Mouse (Mus musculus): ENCODE measurements around the gene Uevld. TPM values are rescaled to one million over a fixed set of nuclear protein-coding genes. Genes with fewer than 3 reads are reported as not detected.

The Uevld gene
- polyA plus RNA-seq, 1 experiment from 2014 or later, result 14.9 TPM

- whole genome bisulfite sequencing, result 75% methylated on average over 7 of the region's 7 CpGs
- no peaks in the 10 kb centered on the region for H3K4me1 ChIP-seq (ENCODE audit: insufficient read depth)
Observed at GRCm38 (mm10) chr7:46964070-46964469, 5.7 kb upstream of the Uevld start.

GRCm38 (mm10) chr7:46962806-46963618 is 4.7 kb upstream of the Uevld start:
- Histone ChIP-seq H3K36me3 (ENCODE audit: insufficient read depth) (no peaks in the 10 kb centered on the region), H3K27me3 (ENCODE audit: insufficient read depth, low read length) (0 out of 2 replicates have a peak, but pooled peaks cover 3% of the 10 kb centered on the region), H3K4me3 (ENCODE audit: low read depth, low read length) (no peak overlapping the region), H3K9ac (peak overlapping the region; percentile 0; the same call in 1 of the 2 replicates), H3K4me1 (ENCODE audit: insufficient read depth) (no peaks in the 10 kb centered on the region), H3K27ac (ENCODE audit: low read depth) (peak overlapping the region; percentile 12), H3K9me3 (ENCODE audit: low read depth, low read length) (no peaks in the 10 kb centered on the region), H3K4me2 (peak overlapping the region; percentile 29)
- peak; percentile 85 for TF ChIP-seq CTCF (IDR thresholded peaks at IDR 0.05; ENCODE audit: low read depth)
- 0% methylated on average over 9 of the region's 9 CpGs for WGBS
- peak; percentile 96 for DNase-seq
- peak; percentile 86 for ATAC-seq (ENCODE audit: insufficient read depth)

More at GRCm38 (mm10) chr7:46964070-46964469, 5.7 kb upstream of the Uevld start:
- Histone ChIP-seq H3K27ac (ENCODE audit: low read depth) (no peak overlapping the region), H3K9me3 (ENCODE audit: low read depth, low read length) (no peaks in the 10 kb centered on the region), H3K9ac (no peak overlapping the region), H3K4me2 (no peak overlapping the region), H3K4me3 (ENCODE audit: low read depth, low read length) (no peak overlapping the region), H3K27me3 (ENCODE audit: insufficient read depth, low read length) (0 out of 2 replicates have a peak, but pooled peaks cover 3% of the 10 kb centered on the region), H3K36me3 (ENCODE audit: insufficient read depth) (no peaks in the 10 kb centered on the region)
- no peak for TF ChIP-seq CTCF (IDR thresholded peaks at IDR 0.05; ENCODE audit: low read depth)
- ATAC-seq (ENCODE audit: insufficient read depth) (no peak), DNase-seq (no peak)

GRCm38 (mm10) chr7:46962132-46962531 is 3.8 kb upstream of the Uevld start:
- no peak overlapping the region; the same call in 1 of the 2 replicates for H3K27ac ChIP-seq (ENCODE audit: low read depth)
- 0 out of 2 replicates have a peak, but pooled peaks cover 3% of the 10 kb centered on the region for H3K27me3 ChIP-seq (ENCODE audit: insufficient read depth, low read length)
- H3K36me3 ChIP-seq (ENCODE audit: insufficient read depth), result no peaks in the 10 kb centered on the region
- H3K4me3 ChIP-seq (ENCODE audit: low read depth, low read length), result no peak overlapping the region
- DNase-seq, result peak; percentile 23
- no peak overlapping the region for H3K4me2 ChIP-seq
- H3K9ac ChIP-seq, result no peak overlapping the region
- H3K4me1 ChIP-seq (ENCODE audit: insufficient read depth), result peaks cover 4% of the 10 kb centered on the region; the same call in 1 of the 2 replicates
- TF ChIP-seq CTCF (IDR thresholded peaks at IDR 0.05; ENCODE audit: low read depth), result no peak
- no peaks in the 10 kb centered on the region for H3K9me3 ChIP-seq (ENCODE audit: low read depth, low read length)
- no peak for ATAC-seq (ENCODE audit: insufficient read depth)

- H3K27ac ChIP-seq (ENCODE audit: low read depth), result no peak overlapping the region
Observed at GRCm38 (mm10) chr7:46960991-46961390, 2.7 kb upstream of the Uevld start.

GRCm38 (mm10) chr7:46958853-46959252 is 526 bp upstream of the Uevld start:
- Histone ChIP-seq H3K27ac (ENCODE audit: low read depth) (no peak overlapping the region), H3K9ac (peak overlapping the region; percentile 89), H3K9me3 (ENCODE audit: low read depth, low read length) (no peaks in the 10 kb centered on the region), H3K4me3 (ENCODE audit: low read depth, low read length) (peak overlapping the region; percentile 86), H3K36me3 (ENCODE audit: insufficient read depth) (peaks cover 14% of the 10 kb centered on the region), H3K4me1 (ENCODE audit: insufficient read depth) (peaks cover 4% of the 10 kb centered on the region; the same call in 1 of the 2 replicates), H3K27me3 (ENCODE audit: insufficient read depth, low read length) (0 out of 2 replicates have a peak, but pooled peaks cover 3% of the 10 kb centered on the region), H3K4me2 (peak overlapping the region; percentile 85)
- ATAC-seq (ENCODE audit: insufficient read depth), result peak; percentile 32; the same call in 1 of the 2 replicates
- TF ChIP-seq CTCF (IDR thresholded peaks at IDR 0.05; ENCODE audit: low read depth), result no peak
- WGBS, result 11% methylated on average over 9 of the region's 9 CpGs
- DNase-seq, result peak; percentile 23

More at GRCm38 (mm10) chr7:46960991-46961390, 2.7 kb upstream of the Uevld start:
- Histone ChIP-seq H3K4me2 (no peak overlapping the region), H3K9me3 (ENCODE audit: low read depth, low read length) (no peaks in the 10 kb centered on the region), H3K9ac (no peak overlapping the region), H3K36me3 (ENCODE audit: insufficient read depth) (no peaks in the 10 kb centered on the region), H3K4me3 (ENCODE audit: low read depth, low read length) (no peak overlapping the region), H3K4me1 (ENCODE audit: insufficient read depth) (peaks cover 4% of the 10 kb centered on the region; the same call in 1 of the 2 replicates), H3K27me3 (ENCODE audit: insufficient read depth, low read length) (0 out of 2 replicates have a peak, but pooled peaks cover 3% of the 10 kb centered on the region)
- DNase-seq, result no peak
- 50% methylated on average over 3 of the region's 3 CpGs for WGBS
- ATAC-seq (ENCODE audit: insufficient read depth), result no peak
- TF ChIP-seq CTCF (IDR thresholded peaks at IDR 0.05; ENCODE audit: low read depth), result no peak

GRCm38 (mm10) chr7:46935847-46936246 is 22.5 kb downstream of the Uevld start:
- H3K9ac ChIP-seq, result no peak overlapping the region
- WGBS, result 46% methylated on average over 4 of the region's 4 CpGs
- peak; percentile 63 for TF ChIP-seq CTCF (IDR thresholded peaks at IDR 0.05; ENCODE audit: low read depth)
- no peaks in the 10 kb centered on the region for H3K9me3 ChIP-seq (ENCODE audit: low read depth, low read length)
- H3K4me2 ChIP-seq, result no peak overlapping the region
- H3K27ac ChIP-seq (ENCODE audit: low read depth), result no peak overlapping the region
- H3K36me3 ChIP-seq (ENCODE audit: insufficient read depth), result peaks cover 53% of the 10 kb centered on the region
- DNase-seq, result peak; percentile 75
- H3K27me3 ChIP-seq (ENCODE audit: insufficient read depth, low read length), result no peaks in the 10 kb centered on the region
- ATAC-seq (ENCODE audit: insufficient read depth), result no peak
- H3K4me1 ChIP-seq (ENCODE audit: insufficient read depth), result no peaks in the 10 kb centered on the region
- no peak overlapping the region for H3K4me3 ChIP-seq (ENCODE audit: low read depth, low read length)

- H3K36me3 ChIP-seq (ENCODE audit: insufficient read depth), result peaks cover 52% of the 10 kb centered on the region
- no peak for TF ChIP-seq CTCF (IDR thresholded peaks at IDR 0.05; ENCODE audit: low read depth)
- H3K9ac ChIP-seq, result no peak overlapping the region
- H3K27me3 ChIP-seq (ENCODE audit: insufficient read depth, low read length), result no peaks in the 10 kb centered on the region
- H3K4me2 ChIP-seq, result no peak overlapping the region
- H3K4me1 ChIP-seq (ENCODE audit: insufficient read depth), result no peaks in the 10 kb centered on the region
- peak; percentile 58 for DNase-seq
- no peak overlapping the region for H3K27ac ChIP-seq (ENCODE audit: low read depth)
- ATAC-seq (ENCODE audit: insufficient read depth), result no peak
- no peak overlapping the region for H3K4me3 ChIP-seq (ENCODE audit: low read depth, low read length)
- H3K9me3 ChIP-seq (ENCODE audit: low read depth, low read length), result no peaks in the 10 kb centered on the region
- WGBS, result 70% methylated on average over 8 of the region's 8 CpGs
Observed at GRCm38 (mm10) chr7:46934788-46935187, 23.5 kb downstream of the Uevld start.

All from lung, embryonic 14.5 days (tissue).